Mouse (Mus musculus) midbrain, embryonic 14.5 days (tissue): ENCODE results near the gene Fbn1. TPM values are rescaled to one million over a fixed set of nuclear protein-coding genes. Genes with fewer than 3 reads are reported as not detected.

Source experiments
- ATAC-seq: fragments of 200-750 bp; cut with Nextera tagmentation; 2 replicates; pipeline ENCODE4 v1.8.0; 2017; ENCODE audit warnings: moderate number of reproducible peaks, moderate library complexity; ENCODE audit not compliant: low FRiP score, low TSS enrichment
- DNase-seq: peaks from one replicate; pipeline ENCODE4 v3.0.0-alpha.2; 2015
- H3K27ac ChIP-seq: fragments of 300-500 bp; sonication (generic); replicated peaks from 2 replicates; pipeline ENCODE4 v1.5.1; 2014; ENCODE audit warnings: mild to moderate bottlenecking, low read depth, low read length, moderate library complexity
- H3K27me3 ChIP-seq: fragments of 300-500 bp; sonication (generic); 2 replicates; pipeline ENCODE4 v1.6.1; 2014; ENCODE audit warnings: low read length, control low read depth, mixed read lengths; ENCODE audit not compliant: control insufficient read depth, insufficient read depth
- H3K36me3 ChIP-seq: fragments of 300-500 bp; sonication (generic); 2 replicates; pipeline ENCODE4 v1.6.1; 2014; ENCODE audit warnings: low read length, control low read depth; ENCODE audit not compliant: control insufficient read depth, insufficient read depth
- H3K4me1 ChIP-seq: fragments of 300-500 bp; sonication (generic); 2 replicates; pipeline ENCODE4 v1.6.1; 2014; ENCODE audit warnings: mild to moderate bottlenecking, antibody characterized with exemption, low read length, control low read depth; ENCODE audit not compliant: control insufficient read depth, insufficient read depth
- H3K4me2 ChIP-seq: fragments of 300-500 bp; sonication (generic); 2 replicates; pipeline ENCODE4 v1.6.1; 2014; ENCODE audit warnings: mild to moderate bottlenecking, low read length, moderate library complexity
- H3K4me3 ChIP-seq: fragments of 300-500 bp; sonication (generic); replicated peaks from 2 replicates; pipeline ENCODE4 v1.5.1; 2014; ENCODE audit warnings: low read depth, low read length
- H3K9ac ChIP-seq: fragments of 300-500 bp; sonication (generic); replicated peaks from 2 replicates; pipeline ENCODE4 v1.6.1; 2014; ENCODE audit warnings: mild to moderate bottlenecking, low read length, moderate library complexity
- H3K9me3 ChIP-seq: fragments of 300-500 bp; sonication (generic); 2 replicates; pipeline ENCODE4 v1.6.1; 2016; ENCODE audit warnings: low read length, control low read depth, mixed read lengths; ENCODE audit not compliant: control insufficient read depth
- WGBS: fragments of 180-500 bp; shearing (Covaris S2); extraction: QIAGEN DNeasy Blood & Tissue Kit; methylation state at CpG from one replicate; pipeline ENCODE4 v1.1.7; 2014; 5-methylcytosine and 5-hydroxymethylcytosine counted together
- polyA plus RNA-seq: library from polyadenylated mRNA; unstranded; fragments of >200 nt; fragmentation: Nextera tagmentation; extraction: Ambion mirVana; gene quantifications from 2 replicates; pipeline ENCODE4 v1.2.1, GENCODE M21; 2014

Fbn1 gene
- polyA plus RNA-seq, 1 experiment from 2014 or later, result 4.4 TPM

DNA sequence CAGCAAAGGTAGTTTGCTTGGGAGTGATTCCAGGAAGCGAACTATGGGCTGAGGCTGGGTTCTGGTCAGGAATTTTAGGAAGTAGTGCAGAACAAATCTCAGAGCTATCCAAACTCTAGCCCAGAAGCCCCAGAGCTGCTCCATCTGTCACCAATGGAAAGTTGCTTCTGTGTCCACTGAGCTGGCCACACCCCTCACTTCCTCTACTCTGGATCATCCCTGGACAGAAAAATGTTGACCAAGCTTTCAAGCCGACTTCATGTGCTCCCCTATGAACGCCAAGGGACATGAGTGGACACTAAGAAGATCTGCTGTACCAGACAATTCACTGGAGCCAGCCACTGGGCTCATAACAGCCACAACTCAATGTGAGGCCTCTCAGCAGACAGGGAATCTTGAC, 31.6 kb downstream of the Fbn1 start:
- no peak overlapping the region for H3K9ac ChIP-seq
- no peak for ATAC-seq
- 92% methylated on average over 3 of the region's 3 CpGs for WGBS

DNA sequence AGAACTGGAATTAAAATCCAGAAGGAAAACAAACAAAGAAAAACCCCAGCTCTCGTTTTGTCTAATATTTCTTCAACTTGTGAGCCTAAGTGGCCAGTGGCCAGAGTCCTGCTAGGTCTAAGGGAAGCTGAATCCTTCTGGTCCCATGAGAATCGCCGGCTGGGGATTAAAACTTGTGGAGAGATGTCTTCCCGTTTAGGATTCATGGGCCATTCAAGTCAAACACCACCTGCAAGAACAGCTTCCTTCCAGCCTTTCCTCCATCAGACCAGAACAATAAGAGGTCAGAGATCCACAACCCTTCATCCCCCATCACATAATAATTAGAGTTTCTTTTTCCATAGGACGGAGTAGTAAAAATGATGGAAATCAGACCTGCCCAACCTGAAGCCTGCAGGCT, 33.1 kb downstream of the Fbn1 start:
- no peak overlapping the region for H3K9ac ChIP-seq
- H3K9me3 ChIP-seq, result no peaks in the 10 kb centered on the region
- H3K27me3 ChIP-seq, result no peaks in the 10 kb centered on the region
- no peak overlapping the region for H3K4me3 ChIP-seq
- H3K36me3 ChIP-seq, result no peaks in the 10 kb centered on the region
- H3K4me2 ChIP-seq, result no peak overlapping the region
- ATAC-seq (no peak), DNase-seq (no peak)
- no peaks in the 10 kb centered on the region for H3K4me1 ChIP-seq
- 75% methylated on average over 5 of the region's 5 CpGs for WGBS
- no peak overlapping the region for H3K27ac ChIP-seq

More for the DNA sequence above, 31.6 kb downstream of the Fbn1 start:
- no peaks in the 10 kb centered on the region for H3K36me3 ChIP-seq
- no peak overlapping the region for H3K27ac ChIP-seq
- H3K4me2 ChIP-seq, result no peak overlapping the region
- no peak overlapping the region for H3K4me3 ChIP-seq
- H3K4me1 ChIP-seq, result no peaks in the 10 kb centered on the region
- DNase-seq, result no peak
- H3K9me3 ChIP-seq, result no peaks in the 10 kb centered on the region
- H3K27me3 ChIP-seq, result no peaks in the 10 kb centered on the region

DNA sequence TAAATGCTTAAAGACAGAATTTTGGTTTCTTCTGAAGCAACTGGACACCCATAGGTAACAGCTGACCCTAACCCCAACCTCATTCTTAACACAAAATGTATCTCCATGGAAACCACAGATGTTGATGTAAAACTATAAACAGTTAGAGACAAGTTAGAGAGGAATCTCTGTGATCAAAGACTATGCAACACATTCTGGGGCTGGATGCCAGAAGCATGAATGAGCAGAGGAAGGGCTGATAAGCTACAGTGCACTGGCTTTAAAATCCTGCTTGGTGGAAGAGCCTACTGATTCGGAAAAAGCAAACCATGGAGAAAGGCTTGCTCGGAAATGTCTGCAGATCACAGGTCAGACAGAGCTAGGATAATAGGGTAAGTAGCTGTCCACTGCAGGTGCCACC, 34.6 kb downstream of the Fbn1 start:
- H3K27ac ChIP-seq, result no peak overlapping the region
- 89% methylated on average over 2 of the region's 2 CpGs for WGBS
- H3K4me3 ChIP-seq, result no peak overlapping the region
- H3K9me3 ChIP-seq, result no peaks in the 10 kb centered on the region
- no peak for ATAC-seq
- H3K36me3 ChIP-seq, result no peaks in the 10 kb centered on the region
- no peak overlapping the region for H3K9ac ChIP-seq
- H3K4me2 ChIP-seq, result no peak overlapping the region
- H3K27me3 ChIP-seq, result no peaks in the 10 kb centered on the region
- no peaks in the 10 kb centered on the region for H3K4me1 ChIP-seq
- DNase-seq, result no peak

DNA sequence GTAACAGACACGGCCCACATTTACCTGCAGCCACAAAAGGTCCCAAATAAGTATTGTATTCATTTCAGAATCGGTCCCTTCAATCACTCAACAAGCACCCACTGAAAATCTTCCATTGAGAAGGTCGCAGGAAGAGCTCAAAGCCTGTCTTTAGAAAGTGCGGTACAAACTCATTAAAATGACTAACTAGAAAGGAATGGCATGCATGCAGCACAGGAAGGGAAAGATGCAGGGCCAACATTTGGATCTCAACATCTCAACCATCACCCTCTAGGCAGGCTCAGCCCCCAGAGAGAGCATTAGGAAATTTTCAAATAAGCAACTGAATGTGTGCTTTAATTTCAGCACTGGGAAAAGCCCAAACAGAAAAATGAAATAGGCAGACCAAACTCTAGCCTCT, 36.1 kb downstream of the Fbn1 start:
- H3K27ac ChIP-seq, result no peak overlapping the region
- H3K36me3 ChIP-seq, result no peaks in the 10 kb centered on the region
- 95% methylated on average over 4 of the region's 4 CpGs for WGBS
- no peak overlapping the region for H3K4me3 ChIP-seq
- DNase-seq (no peak), ATAC-seq (no peak)
- H3K9me3 ChIP-seq, result no peaks in the 10 kb centered on the region
- H3K9ac ChIP-seq, result no peak overlapping the region
- no peaks in the 10 kb centered on the region for H3K27me3 ChIP-seq
- H3K4me1 ChIP-seq, result no peaks in the 10 kb centered on the region
- H3K4me2 ChIP-seq, result no peak overlapping the region

DNA sequence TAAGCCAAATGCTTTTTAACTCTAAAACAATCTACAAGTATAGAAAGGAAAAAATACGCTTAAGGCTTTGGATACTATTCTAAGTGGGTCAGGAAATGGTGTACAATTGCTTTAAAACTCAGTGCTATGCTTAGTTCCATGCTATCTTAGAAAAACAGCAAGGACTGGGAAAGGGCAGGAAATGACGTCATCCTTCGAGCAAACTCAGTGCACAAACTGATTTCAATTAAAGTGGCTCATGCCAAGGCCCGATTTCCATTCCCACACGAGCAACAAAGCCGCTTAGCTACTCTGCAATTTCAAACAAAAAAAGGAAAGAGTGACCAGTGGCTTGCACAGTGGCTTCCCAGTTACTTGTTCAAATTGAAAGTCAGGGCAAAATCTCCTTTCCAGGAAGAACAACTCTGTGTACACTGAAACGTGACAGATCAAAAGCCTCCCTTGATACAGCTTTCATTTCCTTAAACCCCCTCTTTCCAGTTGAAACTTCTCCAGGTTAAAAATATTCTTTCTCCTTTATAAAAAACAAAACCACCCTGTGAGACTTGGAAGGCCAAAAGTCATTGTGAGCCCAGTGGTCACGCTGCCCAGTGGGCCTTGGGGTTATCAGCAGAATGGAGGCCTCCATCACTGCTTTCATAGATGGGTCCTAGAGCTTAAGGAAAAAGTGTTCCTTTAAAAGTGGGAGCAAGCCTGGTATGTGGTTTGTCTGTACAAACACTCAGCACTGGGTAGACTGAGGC, 37.1 kb downstream of the Fbn1 start:
- no peak overlapping the region for H3K27ac ChIP-seq
- peaks cover 3% of the 10 kb centered on the region; the same call in 1 of the 2 replicates for H3K36me3 ChIP-seq
- H3K9ac ChIP-seq, result no peak overlapping the region
- H3K27me3 ChIP-seq, result no peaks in the 10 kb centered on the region
- 78% methylated on average over 8 of the region's 8 CpGs for WGBS
- peak; percentile 14 for DNase-seq
- no peaks in the 10 kb centered on the region for H3K9me3 ChIP-seq
- H3K4me2 ChIP-seq, result no peak overlapping the region
- H3K4me1 ChIP-seq, result no peaks in the 10 kb centered on the region
- no peak for ATAC-seq
- H3K4me3 ChIP-seq, result no peak overlapping the region

DNA sequence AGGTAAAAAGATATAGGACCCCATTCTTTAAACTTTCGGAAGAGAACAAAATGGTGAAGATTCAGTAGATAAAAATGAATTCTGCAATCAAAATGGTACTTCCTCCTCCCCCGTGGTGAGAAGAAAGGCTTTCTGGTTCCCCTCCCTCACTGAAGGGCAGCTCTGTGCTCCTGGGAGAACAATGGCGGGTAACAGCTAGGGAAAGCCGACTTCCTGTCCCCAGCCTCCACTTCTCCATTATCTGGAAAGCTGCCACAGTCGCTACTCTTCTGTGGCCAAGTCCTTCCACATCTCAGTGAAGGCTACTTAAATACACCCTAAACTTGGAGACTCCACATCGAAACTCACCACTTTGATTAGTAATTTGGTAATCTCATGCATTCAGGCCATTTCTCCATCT, 43.8 kb downstream of the Fbn1 start:
- WGBS, result 90% methylated on average over 6 of the region's 6 CpGs
- no peak overlapping the region for H3K9ac ChIP-seq
- H3K4me1 ChIP-seq, result no peaks in the 10 kb centered on the region
- H3K4me3 ChIP-seq, result no peak overlapping the region
- H3K36me3 ChIP-seq, result peaks cover 3% of the 10 kb centered on the region; the same call in 1 of the 2 replicates
- no peak for ATAC-seq
- no peak overlapping the region for H3K27ac ChIP-seq
- no peaks in the 10 kb centered on the region for H3K27me3 ChIP-seq
- no peak overlapping the region for H3K4me2 ChIP-seq
- DNase-seq, result no peak
- no peaks in the 10 kb centered on the region for H3K9me3 ChIP-seq

DNA sequence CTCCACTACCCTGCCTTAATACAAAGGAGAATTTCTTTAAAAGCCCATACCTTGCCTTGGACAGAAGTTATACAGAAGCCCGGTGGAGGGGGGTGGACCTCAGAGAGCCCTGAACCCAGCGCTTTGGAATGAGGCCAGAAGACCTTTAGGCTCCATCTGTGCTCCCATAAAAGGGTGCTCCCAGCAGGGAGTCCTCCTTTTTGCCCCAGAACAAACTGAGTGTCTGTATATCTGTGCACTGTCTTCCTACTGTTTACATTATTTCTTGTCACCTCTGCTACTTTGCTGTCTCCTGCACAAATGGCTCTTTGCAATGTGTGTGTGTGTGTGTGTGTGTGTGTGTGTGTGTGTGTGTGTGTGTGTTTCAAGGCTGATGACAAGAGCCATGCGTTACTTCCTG, 48.7 kb downstream of the Fbn1 start:
- H3K4me1 ChIP-seq, result no peaks in the 10 kb centered on the region
- H3K4me3 ChIP-seq, result no peak overlapping the region
- H3K4me2 ChIP-seq, result no peak overlapping the region
- 93% methylated on average over 3 of the region's 3 CpGs for WGBS
- H3K9ac ChIP-seq, result no peak overlapping the region
- ATAC-seq (no peak), DNase-seq (no peak)
- no peaks in the 10 kb centered on the region for H3K27me3 ChIP-seq
- H3K36me3 ChIP-seq, result no peaks in the 10 kb centered on the region
- H3K9me3 ChIP-seq, result no peaks in the 10 kb centered on the region
- H3K27ac ChIP-seq, result no peak overlapping the region

DNA sequence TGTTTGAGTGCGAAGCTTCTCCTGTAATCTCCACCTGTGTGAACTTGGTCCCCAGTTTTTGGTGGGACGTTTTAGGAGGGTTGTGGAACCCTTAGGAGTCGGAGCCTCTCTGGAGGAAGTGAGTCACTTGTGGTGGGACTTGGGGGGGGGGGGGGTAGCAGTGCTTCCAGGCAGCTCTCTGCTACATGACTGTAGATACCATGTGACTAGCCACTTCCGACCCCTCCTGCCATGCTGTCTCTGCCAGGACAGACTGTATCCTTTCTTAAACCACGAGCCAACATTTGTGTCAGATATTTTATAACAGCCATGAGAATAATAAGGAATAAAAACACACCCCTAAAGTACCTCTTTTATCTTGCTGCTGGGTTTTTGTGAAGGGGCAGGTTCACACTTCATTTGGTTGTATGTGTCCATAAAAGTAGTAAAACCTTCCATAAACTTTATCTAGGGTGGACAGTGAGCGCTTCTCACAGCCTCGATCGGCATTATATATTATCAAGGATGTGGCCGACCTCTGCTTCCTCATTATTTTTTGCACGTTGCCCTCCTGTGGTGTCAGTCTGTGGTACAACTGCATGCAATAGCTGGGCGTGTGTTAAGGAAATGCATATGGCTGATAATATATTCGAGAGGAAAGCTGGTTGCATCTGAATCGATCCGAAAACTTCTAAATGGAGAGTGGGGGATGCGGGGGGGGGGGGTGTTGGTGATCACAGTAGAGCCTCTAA, 51.6 kb downstream of the Fbn1 start:
- no peak overlapping the region for H3K27ac ChIP-seq
- ATAC-seq (no peak), DNase-seq (no peak)
- H3K9ac ChIP-seq, result no peak overlapping the region
- H3K4me1 ChIP-seq, result peaks cover 11% of the 10 kb centered on the region
- no peak overlapping the region for H3K4me2 ChIP-seq
- H3K9me3 ChIP-seq, result no peaks in the 10 kb centered on the region
- H3K27me3 ChIP-seq, result no peaks in the 10 kb centered on the region
- H3K36me3 ChIP-seq, result no peaks in the 10 kb centered on the region
- no peak overlapping the region for H3K4me3 ChIP-seq
- 89% methylated on average over 15 of the region's 15 CpGs for WGBS

DNA sequence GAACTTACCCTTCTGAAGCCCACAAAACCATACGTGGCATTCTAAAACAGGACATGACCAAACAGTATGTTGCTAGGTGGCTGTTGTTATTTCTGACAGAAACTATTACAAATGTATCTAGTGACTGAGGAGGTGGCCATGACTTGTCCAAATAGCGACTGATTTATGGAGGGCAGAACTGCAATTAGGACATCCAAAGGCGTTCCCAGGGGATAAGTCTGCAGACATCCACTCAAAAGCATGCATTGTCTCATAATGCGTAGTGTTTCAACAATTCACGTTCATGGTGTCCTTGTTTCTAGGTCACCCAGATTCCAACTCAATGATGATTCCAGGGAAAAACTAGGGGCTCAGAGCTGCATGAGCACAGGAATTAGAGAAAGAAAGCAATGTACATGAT, 53.0 kb downstream of the Fbn1 start:
- H3K36me3 ChIP-seq, result no peaks in the 10 kb centered on the region
- no peak for DNase-seq
- 93% methylated on average over 5 of the region's 5 CpGs for WGBS
- no peak overlapping the region for H3K27ac ChIP-seq
- no peak overlapping the region for H3K4me3 ChIP-seq
- no peak overlapping the region for H3K4me2 ChIP-seq
- ATAC-seq, result no peak
- no peaks in the 10 kb centered on the region for H3K27me3 ChIP-seq
- H3K9ac ChIP-seq, result no peak overlapping the region
- H3K9me3 ChIP-seq, result no peaks in the 10 kb centered on the region
- peaks cover 11% of the 10 kb centered on the region for H3K4me1 ChIP-seq
